Mouse (Mus musculus) myocyte (in vitro differentiated cells): ENCODE measurements around the gene Islr. TPM values are rescaled to one million over a fixed set of nuclear protein-coding genes. Genes with fewer than 3 reads are reported as not detected.
"Not testable (repeated sequence)": the region's sequence is repeated elsewhere in the genome, so short reads cannot be mapped to it uniquely, and the experiment has no call there.

Experiments used
- H3K27me3 ChIP-seq: one replicate; pipeline ENCODE4 v1.6.1; 2011; ENCODE audit not compliant: control insufficient read depth, insufficient read depth, insufficient read length
- H3K36me3 ChIP-seq: one replicate; pipeline ENCODE4 v1.6.1; 2011; ENCODE audit not compliant: control insufficient read depth, insufficient read depth
- H3K4me2 ChIP-seq: one replicate; pipeline ENCODE4 v1.6.1; 2011; ENCODE audit warnings: low read depth, control low read depth
- H3K4me3 ChIP-seq: one replicate; pipeline ENCODE4 v1.5.1; 2011; ENCODE audit warnings: mild to moderate bottlenecking, control low read depth, moderate library complexity
- H3K79me2 ChIP-seq: one replicate; pipeline ENCODE4 v1.6.1; 2011; ENCODE audit not compliant: control insufficient read depth, insufficient read depth
- H3ac ChIP-seq: one replicate; pipeline ENCODE4 v1.6.1; 2011; ENCODE audit not compliant: control insufficient read depth, insufficient read length
- CEBPB ChIP-seq: IDR thresholded peaks from 2 replicates; pipeline ENCODE4 v1.6.1; 2011; ENCODE audit warnings: mild to moderate bottlenecking, moderate library complexity; ENCODE audit not compliant: poor library complexity, insufficient read depth, severe bottlenecking
- E2F4 ChIP-seq: IDR thresholded peaks from one replicate; pipeline ENCODE4 v1.6.1; 2011; ENCODE audit warnings: mild to moderate bottlenecking, control low read depth, moderate library complexity; ENCODE audit not compliant: insufficient read depth
- MAX ChIP-seq: IDR thresholded peaks from one replicate; pipeline ENCODE4 v1.6.1; 2011; ENCODE audit warnings: low read depth, mild to moderate bottlenecking, control low read depth
- MYOD1 ChIP-seq, 3 experiments: IDR thresholded peaks; one replicate each; pipeline ENCODE4 v1.6.1; 2011; ENCODE audit warnings: control low read depth in 2 of 3, low read depth in 2 of 3, mild to moderate bottlenecking in 2 of 3, moderate library complexity in 1 of 3; ENCODE audit not compliant: insufficient read length in 2 of 3, control insufficient read depth in 1 of 3
- MYOG ChIP-seq, 3 experiments: IDR thresholded peaks; one replicate each; pipeline ENCODE4 v1.6.1; 2011; ENCODE audit warnings: control low read depth in 2 of 3, low read depth in 2 of 3, mild to moderate bottlenecking in 2 of 3; ENCODE audit not compliant: insufficient read length in 2 of 3, control insufficient read depth in 1 of 3, insufficient read depth in 1 of 3
- POLR2A ChIP-seq: IDR thresholded peaks from one replicate; pipeline ENCODE4 v1.6.1; 2011; ENCODE audit warnings: low read depth, mild to moderate bottlenecking, control low read depth, moderate library complexity; ENCODE audit not compliant: insufficient read length
- POLR2AphosphoS2 ChIP-seq: IDR thresholded peaks from one replicate; pipeline ENCODE4 v1.6.1; 2011; ENCODE audit warnings: low read depth, control low read depth; ENCODE audit not compliant: insufficient read length
- REST ChIP-seq: IDR thresholded peaks from one replicate; pipeline ENCODE4 v1.6.1; 2011; ENCODE audit warnings: mild to moderate bottlenecking, control low read depth, moderate library complexity; ENCODE audit not compliant: insufficient read depth, insufficient read length
- SRF ChIP-seq: IDR thresholded peaks from one replicate; pipeline ENCODE4 v1.6.1; 2011; ENCODE audit warnings: low read depth; ENCODE audit not compliant: control insufficient read depth, insufficient read length
- TCF12 ChIP-seq: IDR thresholded peaks from one replicate; pipeline ENCODE4 v1.6.1; 2011; ENCODE audit warnings: mild to moderate bottlenecking, control low read depth; ENCODE audit not compliant: poor library complexity, insufficient read depth, severe bottlenecking
- TCF3 ChIP-seq: IDR thresholded peaks from one replicate; pipeline ENCODE4 v1.6.1; 2011; ENCODE audit warnings: low read depth, control low read depth; ENCODE audit not compliant: insufficient read length
- USF1 ChIP-seq: IDR thresholded peaks from one replicate; pipeline ENCODE4 v1.6.1; 2011; ENCODE audit warnings: low read depth, mild to moderate bottlenecking, control low read depth, moderate library complexity
- polyA plus RNA-seq: library from polyadenylated mRNA; unstranded; fragments of >200 nt; fragmentation: generic; extraction: Trizol; gene quantifications from one replicate; pipeline ENCODE4 v1.2.1, GENCODE M21; 2012; ENCODE audit warnings: missing spikeins

Gene Islr
- 30.3 TPM for polyA plus RNA-seq

DNA sequence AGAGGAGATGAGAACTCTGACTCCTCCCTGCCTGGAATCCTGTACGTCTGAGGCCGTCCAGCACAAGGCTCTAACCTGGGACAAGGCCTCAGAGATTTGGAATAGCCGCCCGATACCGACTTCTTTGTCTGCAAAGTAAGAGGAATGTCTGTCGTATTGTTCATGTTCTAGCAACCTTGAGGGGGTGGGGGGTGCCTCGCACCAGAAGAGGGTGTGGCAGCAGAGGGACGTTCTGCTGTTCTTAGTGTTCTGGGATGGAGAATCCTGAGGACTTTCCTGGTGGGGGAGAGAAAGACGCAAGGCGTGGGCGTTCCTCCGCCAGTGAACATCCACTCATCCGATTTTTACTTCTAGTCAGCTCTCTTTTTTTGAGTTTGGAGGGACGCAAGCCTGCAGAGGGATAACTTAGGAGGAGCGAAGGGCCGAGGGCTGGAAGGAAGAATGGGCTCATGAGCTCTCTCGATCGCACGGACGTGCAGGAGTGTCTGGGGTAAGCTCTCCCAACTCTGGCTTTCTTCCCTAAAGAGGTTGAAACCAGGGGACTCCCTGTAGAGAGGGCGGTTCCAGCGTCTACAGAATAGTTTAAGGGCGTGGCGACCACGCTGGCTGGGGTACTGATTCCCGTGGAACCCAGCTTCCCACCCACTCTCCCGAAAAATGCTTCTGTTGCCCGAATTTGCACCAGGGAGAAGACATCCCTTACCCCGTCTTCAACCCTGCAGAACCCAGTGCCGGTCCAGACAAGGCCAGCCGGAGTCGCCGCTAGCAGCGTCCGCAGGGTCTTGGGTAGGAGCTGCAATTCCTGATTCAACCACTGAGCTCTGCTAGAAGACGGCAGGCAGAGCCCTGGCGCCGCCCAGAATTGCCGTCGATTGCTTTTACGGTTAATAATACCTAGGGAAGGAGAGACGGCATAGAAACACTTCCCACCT is at the start of gene Islr, which contains the start of gene Islr2:
Gene Islr (minus strand): TSS at position 791 of the 932 bp plus-strand sequence.
Gene Islr2 (minus strand): TSS at position 804 of the 932 bp plus-strand sequence.
- Histone ChIP-seq H3K36me3 (no peaks in the 10 kb centered on the region), H3K4me2 (peak within 1 kb of the TSS; percentile 72), H3K27me3 (no peaks in the 10 kb centered on the region), H3K4me3 (peak within 1 kb of the TSS; percentile 13), H3K79me2 (no peaks in the 10 kb centered on the region), H3ac (no peak within 1 kb of the TSS)
- TF ChIP-seq MYOG (IDR thresholded peaks at IDR 0.05; ENCODE audit: control insufficient read depth in 1 of 3, insufficient read depth in 1 of 3, insufficient read length in 2 of 3, low read depth in 2 of 3) (no peak), E2F4 (no peak)

DNA sequence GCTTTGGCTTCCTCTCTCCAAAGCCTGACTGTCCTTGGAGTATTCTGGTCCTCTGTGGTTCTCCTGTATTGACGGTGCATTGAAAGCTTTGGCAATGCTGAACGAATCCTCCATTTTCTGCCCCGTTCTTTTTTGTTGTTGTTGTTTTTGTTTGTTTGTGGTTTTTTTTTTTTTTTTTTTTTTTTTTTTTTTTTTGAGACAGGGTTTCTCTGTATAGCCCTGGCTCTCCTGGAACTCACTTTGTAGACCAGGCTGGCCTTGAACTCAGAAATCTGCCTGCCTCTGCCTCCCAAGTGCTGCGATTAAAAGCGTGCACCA is 49.7 kb upstream of the Islr start:
- H3K4me3 ChIP-seq: peak overlapping the region; percentile 38
- not testable (repeated sequence) for H3K36me3 ChIP-seq, H3K27me3 ChIP-seq, H3K79me2 ChIP-seq
- H3K4me2 ChIP-seq: peak overlapping the region; percentile 87
- peak overlapping the region; percentile 62 for H3ac ChIP-seq

DNA sequence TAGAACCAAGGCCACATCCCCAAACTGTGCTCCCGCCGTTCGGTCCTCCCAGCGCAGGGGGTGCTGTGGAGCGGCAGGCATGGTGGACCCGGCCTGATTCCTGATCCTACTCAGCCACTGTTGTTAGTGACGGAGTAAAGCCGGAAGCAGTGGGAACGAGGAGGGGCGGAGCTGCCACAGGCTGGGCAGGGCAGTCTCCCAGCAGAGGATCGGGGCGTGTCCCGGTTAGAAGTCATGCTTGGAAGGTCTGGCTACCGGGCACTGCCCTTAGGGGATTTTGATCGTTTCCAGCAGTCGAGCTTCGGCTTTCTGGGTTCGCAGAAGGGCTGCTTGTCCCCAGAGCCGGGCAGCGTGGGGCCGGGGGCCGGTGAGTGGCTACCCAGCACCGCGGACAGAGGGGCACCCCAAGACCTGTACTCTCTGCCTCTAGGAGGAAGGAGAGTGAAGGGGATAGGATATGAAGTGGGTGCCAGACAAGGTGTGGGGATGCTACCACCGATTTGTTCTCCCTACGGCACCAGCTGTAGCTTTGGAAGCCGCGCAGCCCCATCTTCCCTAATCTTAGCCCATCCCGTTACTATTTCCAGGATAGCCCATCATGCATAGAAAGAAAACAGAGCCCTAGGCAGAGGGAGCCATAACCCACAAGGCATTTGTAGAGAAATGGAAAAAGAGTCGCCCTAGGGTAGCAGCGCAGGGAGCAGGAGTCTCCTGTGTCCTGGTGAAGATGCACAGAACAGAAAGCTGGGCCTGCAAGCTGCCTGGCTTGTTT is 49.1 kb upstream of the Islr start, which contains the start of gene Stoml1:
Gene Stoml1 (plus strand): TSS at position 132 of the 772 bp plus-strand sequence.
- peak within 1 kb of the TSS; percentile 62 for H3ac ChIP-seq

DNA sequence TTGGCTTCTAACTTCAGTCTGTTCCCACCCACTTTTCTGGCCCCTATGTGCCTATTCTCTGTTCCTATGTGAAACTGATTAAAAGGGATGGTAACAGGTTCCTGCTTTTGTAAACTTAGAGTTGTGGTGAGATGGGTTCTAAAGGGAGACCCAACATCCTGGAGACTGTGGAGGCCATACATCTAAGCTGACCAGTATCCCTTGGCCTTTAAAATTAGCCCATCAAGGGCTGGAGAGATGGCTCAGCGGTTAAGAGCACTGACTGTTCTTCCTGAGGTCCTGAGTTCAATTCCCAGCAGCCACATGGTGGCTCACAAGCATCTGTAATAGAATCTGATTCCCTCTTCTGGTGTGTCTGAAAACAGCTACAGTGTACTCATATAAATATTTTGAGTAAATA is 46.6 kb upstream of the Islr start:
- H3K4me3 ChIP-seq, H3K4me2 ChIP-seq, H3K36me3 ChIP-seq, H3K27me3 ChIP-seq, H3ac ChIP-seq: not testable (repeated sequence)
- H3K79me2 ChIP-seq: peaks cover 35% of the 10 kb centered on the region

More for the DNA sequence above, 49.1 kb upstream of the Islr start, which contains the start of gene Stoml1:
- peak within 1 kb of the TSS; percentile 87 for H3K4me2 ChIP-seq
- no peaks in the 10 kb centered on the region for H3K36me3 ChIP-seq
- TF ChIP-seq MYOD1 (IDR thresholded peaks at IDR 0.05; ENCODE audit: control insufficient read depth in 1 of 3, insufficient read length in 2 of 3, low read depth in 2 of 3) (peak in 1 of 3 experiments; percentile 29), MYOG (IDR thresholded peaks at IDR 0.05; ENCODE audit: control insufficient read depth in 1 of 3, insufficient read depth in 1 of 3, insufficient read length in 2 of 3, low read depth in 2 of 3) (peak in 1 of 3 experiments; percentile 21), CEBPB (no peak), USF1 (no peak), TCF12 (no peak), POLR2AphosphoS2 (peak; percentile 91), REST (no peak), MAX (no peak), E2F4 (no peak), SRF (peak; percentile 61), POLR2A (peak; percentile 84), TCF3 (no peak)
- peaks cover 15% of the 10 kb centered on the region for H3K79me2 ChIP-seq
- peak within 1 kb of the TSS; percentile 38 for H3K4me3 ChIP-seq
- H3K27me3 ChIP-seq: no peaks in the 10 kb centered on the region

DNA sequence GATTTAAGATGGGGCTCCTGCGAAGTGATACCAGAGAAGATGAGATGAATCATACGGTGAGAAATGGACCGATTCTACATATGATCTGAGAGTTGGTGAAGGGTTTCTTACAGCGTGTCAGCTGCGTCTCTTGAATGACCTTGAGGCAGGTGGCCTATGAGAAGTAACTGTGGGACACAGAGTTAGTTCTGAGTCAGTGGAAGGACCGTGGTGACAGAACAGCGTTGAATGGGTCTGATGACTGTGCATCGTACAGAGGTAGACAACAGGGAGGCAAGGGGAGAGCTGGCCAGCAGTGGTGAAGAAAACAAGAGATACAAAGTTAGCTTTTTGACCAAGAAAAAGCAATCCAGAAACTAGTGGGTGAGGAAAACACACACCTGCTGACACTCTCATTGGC is 46.2 kb upstream of the Islr start:
- Histone ChIP-seq H3K79me2 (peaks cover 39% of the 10 kb centered on the region), H3K27me3 (no peaks in the 10 kb centered on the region), H3K36me3 (no peaks in the 10 kb centered on the region), H3K4me3 (peak overlapping the region; percentile 59), H3K4me2 (peak overlapping the region; percentile 84), H3ac (no peak overlapping the region)
- TF ChIP-seq POLR2A (no peak), MYOG (IDR thresholded peaks at IDR 0.05; ENCODE audit: control insufficient read depth in 1 of 3, insufficient read depth in 1 of 3, insufficient read length in 2 of 3, low read depth in 2 of 3) (no peak), E2F4 (no peak), TCF12 (no peak), MYOD1 (IDR thresholded peaks at IDR 0.05; ENCODE audit: control insufficient read depth in 1 of 3, insufficient read length in 2 of 3, low read depth in 2 of 3) (no peak), USF1 (no peak), TCF3 (no peak), CEBPB (no peak), REST (no peak), MAX (no peak)
